Mouse (Mus musculus) layer of hippocampus, adult 9-11 months (tissue): Measurements from ENCODE around the gene Gm1043.

Source experiments
- DNase-seq: peaks from one replicate; pipeline ENCODE4 v3.0.0; 2022

Gm1043 gene

GRCm38 (mm10) chr5:37206364-37206763 is 121.2 kb downstream of the Gm1043 start:
- DNase-seq, result no peak

- peak; percentile 41 for DNase-seq
Measured at GRCm38 (mm10) chr5:37212938-37213708, 128.0 kb downstream of the Gm1043 start.

GRCm38 (mm10) chr5:37213709-37214103 is 128.5 kb downstream of the Gm1043 start:
- DNase-seq, result no peak

- DNase-seq, result no peak
Measured at GRCm38 (mm10) chr5:37214614-37215013, 129.4 kb downstream of the Gm1043 start.

- DNase-seq, result no peak
Measured at GRCm38 (mm10) chr5:37215276-37215675, 130.1 kb downstream of the Gm1043 start.

- DNase-seq, result no peak
Measured at GRCm38 (mm10) chr5:37219615-37220014, 134.4 kb downstream of the Gm1043 start.

- peak; percentile 53 for DNase-seq
Measured at GRCm38 (mm10) chr5:37220575-37220974, 135.4 kb downstream of the Gm1043 start.

GRCm38 (mm10) chr5:37221563-37221962 is 136.4 kb downstream of the Gm1043 start:
- DNase-seq, result no peak

GRCm38 (mm10) chr5:37222316-37222715 is 137.1 kb downstream of the Gm1043 start:
- no peak for DNase-seq

GRCm38 (mm10) chr5:37225708-37226107 is 140.5 kb downstream of the Gm1043 start:
- DNase-seq, result no peak

- DNase-seq, result no peak
Measured at GRCm38 (mm10) chr5:37227956-37228680, 142.9 kb downstream of the Gm1043 start.

GRCm38 (mm10) chr5:37228894-37229293 is 143.7 kb downstream of the Gm1043 start:
- DNase-seq, result no peak

- peak; percentile 91 for DNase-seq
Measured at GRCm38 (mm10) chr5:37233010-37233557, 147.9 kb downstream of the Gm1043 start.

- DNase-seq, result peak; percentile 59
Measured at GRCm38 (mm10) chr5:37238654-37239053, 153.5 kb downstream of the Gm1043 start.

GRCm38 (mm10) chr5:37240550-37240949 is 155.4 kb downstream of the Gm1043 start:
- no peak for DNase-seq

- DNase-seq, result no peak
Measured at GRCm38 (mm10) chr5:37241224-37241623, 156.1 kb downstream of the Gm1043 start.

- DNase-seq, result peak; percentile 89
Measured at GRCm38 (mm10) chr5:37241651-37242151, 156.5 kb downstream of the Gm1043 start, which contains the start of gene Crmp1. Gene Crmp1 (plus strand): TSS chr5:37241940.

GRCm38 (mm10) chr5:37242360-37243168 is 157.4 kb downstream of the Gm1043 start:
- DNase-seq, result no peak

GRCm38 (mm10) chr5:37243169-37243886 is 158.2 kb downstream of the Gm1043 start:
- no peak for DNase-seq

GRCm38 (mm10) chr5:37244161-37244560 is 159.0 kb downstream of the Gm1043 start:
- DNase-seq, result peak; percentile 75

- DNase-seq, result no peak
Measured at GRCm38 (mm10) chr5:37244666-37245242, 159.6 kb downstream of the Gm1043 start.

GRCm38 (mm10) chr5:37245651-37246050 is 160.5 kb downstream of the Gm1043 start:
- DNase-seq, result peak; percentile 82
